Mouse (Mus musculus) heart, postnatal 36 days (tissue): Measurements from ENCODE around the gene Eif2ak3. TPM values are rescaled to one million over a fixed set of nuclear protein-coding genes. Genes with fewer than 3 reads are reported as not detected.
"Not testable (repeated sequence)": the region's sequence is repeated elsewhere in the genome, so short reads cannot be mapped to it uniquely, and the experiment has no call there.

ENCODE experiments used
- DNase-seq, 2 experiments: peaks; one replicate each; pipeline ENCODE4 v3.0.0; 2021 to 2022
- intact Hi-C: fragments of 180-260 bp; cut with DNase I; formaldehyde crosslinking; loops from one replicate; pipeline ENCODE4 v1.15.1; 2025
- total RNA-seq, 2 experiments: library from RNA; stranded (reverse); gene quantifications; 2 replicates each; pipeline ENCODE4 v1.2.3; 2021

The Eif2ak3 gene
- 1 to 10 TPM; 9.2 to 9.6 TPM for total RNA-seq

GRCm38 (mm10) chr6:70844002-70844804, at the start of gene Eif2ak3:
Eif2ak3 (plus strand) TSS chr6:70844515.
- DNase-seq = peak; percentile 94 to 97
- intact Hi-C loops = loop anchor here (2.0 kb wide), 1 partner anchor 31 kb away; no protein-coding TSS in a partner anchor

DNA sequence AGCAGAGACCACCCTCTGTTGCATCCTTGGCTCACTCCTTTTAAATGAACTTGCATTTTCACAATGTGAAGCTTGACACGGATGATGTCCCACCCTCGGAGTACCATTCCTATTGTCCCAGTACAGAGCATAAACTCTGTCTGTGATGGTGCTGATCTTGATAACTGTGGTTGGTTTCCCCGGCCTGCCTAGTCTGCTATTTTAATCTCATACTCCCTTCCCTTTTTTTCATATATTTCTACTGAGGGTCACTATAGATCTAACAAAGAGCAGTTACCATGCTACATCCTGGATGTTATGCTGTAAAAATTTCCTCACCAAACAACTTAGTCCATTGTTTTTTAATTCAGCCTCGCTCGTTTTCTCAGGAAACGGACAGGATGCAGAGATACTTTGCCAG, 47.4 kb upstream of the Eif2ak3 start:
- intact Hi-C loops = loop anchor here (10.0 kb wide), 1 partner anchor 478 kb away; the partner anchor contains the start of gene Krcc1
- DNase-seq = no peak

GRCm38 (mm10) chr6:70797581-70798251, 46.6 kb upstream of the Eif2ak3 start:
- intact Hi-C loops = loop anchor here (10.0 kb wide), 1 partner anchor 477 kb away; the partner anchor contains the start of gene Krcc1
- peak; percentile 63 to 74 for DNase-seq

- peak in 1 of 2 experiments; percentile 44 for DNase-seq
- intact Hi-C loops = loop anchor here (5.0 to 10.0 kb wide), 2 partner anchors 92 to 320 kb away; no protein-coding TSS in a partner anchor
Measured at GRCm38 (mm10) chr6:70804632-70805031, 39.7 kb upstream of the Eif2ak3 start.

DNA sequence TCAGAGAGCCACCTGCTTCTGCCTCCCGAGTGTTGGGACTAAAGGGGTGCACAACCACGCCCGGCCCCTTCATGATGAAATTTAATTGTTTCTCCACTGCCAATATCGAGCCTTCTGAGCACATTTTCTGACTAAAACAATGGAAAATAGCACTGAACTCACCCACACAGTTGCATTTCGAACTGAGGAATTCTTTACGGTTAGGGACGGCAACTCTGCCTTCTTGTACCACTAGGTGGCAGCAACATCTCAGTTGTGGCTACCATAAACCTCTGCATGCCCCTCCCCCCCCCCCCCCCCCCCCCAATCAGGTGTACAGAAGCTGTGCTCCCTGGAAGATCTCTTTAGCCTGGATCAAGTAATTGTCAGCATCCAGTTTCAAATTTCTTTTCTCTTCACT, 39.0 kb upstream of the Eif2ak3 start:
- intact Hi-C loops = loop anchor here (5.0 to 10.0 kb wide), 2 partner anchors 93 to 320 kb away; no protein-coding TSS in a partner anchor
- DNase-seq = peak; percentile 74 to 77

- intact Hi-C loops = loop anchor here (5.0 to 10.0 kb wide), 2 partner anchors 94 to 319 kb away; no protein-coding TSS in a partner anchor
- peak; percentile 69 to 78 for DNase-seq
Measured at GRCm38 (mm10) chr6:70805820-70806513, 38.3 kb upstream of the Eif2ak3 start.

DNA sequence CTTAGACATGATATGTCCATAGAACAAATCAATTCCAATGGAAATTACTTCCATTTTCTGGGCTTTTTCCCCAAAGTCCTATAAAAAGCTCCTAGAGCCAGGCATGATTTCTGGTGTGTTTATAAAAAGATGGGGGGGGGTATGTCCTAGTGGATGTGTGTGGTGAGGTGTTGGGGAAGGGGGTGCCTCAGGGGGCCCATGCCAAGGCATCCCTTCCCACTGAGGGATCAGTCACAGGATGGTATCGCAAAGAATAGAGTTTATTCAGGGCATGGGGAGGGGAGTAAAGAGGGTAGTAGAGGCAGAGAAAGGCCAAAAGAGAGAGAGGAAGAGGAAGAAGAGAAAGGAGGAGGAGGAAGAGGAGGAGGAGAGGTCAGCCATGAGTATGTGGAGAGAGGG, 37.8 kb upstream of the Eif2ak3 start:
- DNase-seq = no peak
- intact Hi-C loops = loop anchor here (5.0 to 10.0 kb wide), 2 partner anchors 94 to 318 kb away; no protein-coding TSS in a partner anchor

- intact Hi-C loops = no loop called here
Measured at GRCm38 (mm10) chr6:70810524-70810923, 33.8 kb upstream of the Eif2ak3 start.

GRCm38 (mm10) chr6:70811557-70812525, 32.5 kb upstream of the Eif2ak3 start:
- DNase-seq = peak; percentile 82 to 90
- intact Hi-C loops = loop anchor here (1.0 to 2.0 kb wide), 2 partner anchors 33 to 69 kb away; partner anchors contain the start of gene Eif2ak3

More at GRCm38 (mm10) chr6:70810524-70810923, 33.8 kb upstream of the Eif2ak3 start:
- no peak for DNase-seq

DNA sequence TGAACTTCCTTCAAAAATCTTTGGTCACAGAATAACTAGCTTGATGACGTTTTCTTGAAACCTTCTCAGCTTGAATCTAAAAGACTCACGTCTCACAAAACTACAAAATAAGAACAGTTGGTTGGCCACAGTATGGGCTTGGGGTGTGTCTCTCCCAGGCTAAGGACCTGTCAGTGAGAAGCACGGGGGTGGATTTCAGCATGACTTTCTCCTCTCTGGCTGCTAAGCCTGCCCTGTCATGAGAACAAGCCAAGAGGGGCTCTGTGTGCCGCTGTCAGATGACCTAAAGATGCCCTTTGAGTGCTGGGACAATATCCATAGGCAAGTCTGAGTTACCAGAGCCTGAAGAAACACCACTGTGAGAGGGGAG, 31.8 kb upstream of the Eif2ak3 start:
- no peak for DNase-seq
- intact Hi-C loops = loop anchor here (1.0 to 2.0 kb wide), 2 partner anchors 32 to 69 kb away; partner anchors contain the start of gene Eif2ak3

- intact Hi-C loops = loop anchor here (2.0 kb wide), 1 partner anchor 31 kb away; the partner anchor contains the start of gene Eif2ak3
- DNase-seq = no peak
Measured at GRCm38 (mm10) chr6:70813921-70814628, 30.2 kb upstream of the Eif2ak3 start.

DNA sequence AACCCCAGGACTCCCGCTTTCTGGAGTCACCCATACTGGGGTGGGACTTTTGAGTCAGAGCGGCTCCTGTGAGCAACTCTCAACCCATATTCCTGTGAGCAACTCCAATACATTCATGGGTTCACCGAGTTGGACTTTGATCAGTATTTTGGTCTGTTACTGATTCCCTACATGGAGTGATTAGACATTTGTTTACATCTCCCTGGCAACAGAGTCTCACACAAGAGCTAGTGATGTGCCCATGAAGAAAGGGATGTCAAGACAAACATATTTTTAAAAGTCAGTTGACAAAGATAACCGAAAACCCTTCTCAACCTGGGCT, 29.7 kb upstream of the Eif2ak3 start:
- intact Hi-C loops = no loop called here
- DNase-seq = no peak

GRCm38 (mm10) chr6:70815471-70815870, 28.8 kb upstream of the Eif2ak3 start:
- DNase-seq = no peak
- intact Hi-C loops = no loop called here

DNA sequence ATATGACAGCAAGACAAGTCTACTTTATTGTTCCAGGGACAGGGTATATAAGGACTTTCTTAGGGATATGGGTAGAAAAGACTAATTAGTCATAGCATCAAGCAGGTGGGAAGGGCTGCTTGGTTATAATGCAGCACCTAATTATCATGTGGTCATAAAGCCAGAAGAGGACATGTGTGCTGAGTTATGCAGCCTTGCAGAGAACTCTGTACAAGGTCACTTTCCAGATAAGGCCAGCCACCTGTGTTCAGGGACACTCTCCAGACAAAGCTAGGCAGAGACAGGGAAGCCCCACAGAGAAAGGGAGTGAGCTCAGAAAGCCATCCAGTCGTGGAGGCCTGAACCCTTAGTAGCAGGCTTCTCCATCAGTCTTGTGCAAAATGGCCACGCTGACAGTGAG, 22.7 kb upstream of the Eif2ak3 start:
- no peak for DNase-seq
- intact Hi-C loops = no loop called here

GRCm38 (mm10) chr6:70822386-70822910, 21.9 kb upstream of the Eif2ak3 start:
- DNase-seq = no peak
- intact Hi-C loops = no loop called here

GRCm38 (mm10) chr6:70823277-70823676, 21.0 kb upstream of the Eif2ak3 start:
- intact Hi-C loops = not testable (repeated sequence)

GRCm38 (mm10) chr6:70824085-70824986, 20.0 kb upstream of the Eif2ak3 start:
- intact Hi-C loops = no loop called here

More at GRCm38 (mm10) chr6:70823277-70823676, 21.0 kb upstream of the Eif2ak3 start:
- not testable (repeated sequence) for DNase-seq

More at GRCm38 (mm10) chr6:70824085-70824986, 20.0 kb upstream of the Eif2ak3 start:
- peak; percentile 67 to 70 for DNase-seq
